Mouse (Mus musculus) Patski (cell line): ENCODE data around the gene Gstm6. TPM values are rescaled to one million over a fixed set of nuclear protein-coding genes. Genes with fewer than 3 reads are reported as not detected.
"Not testable (repeated sequence)": the region's sequence is repeated elsewhere in the genome, so short reads cannot be mapped to it uniquely, and the experiment has no call there.

Experiments used
- ATAC-seq: fragments of 100-300 bp; one replicate; pipeline ENCODE4 v1.8.0; 2021
- CTCF ChIA-PET: fragments of 350-600 bp; sonication (Branson Sonifier 250); formaldehyde crosslinking; loops from one replicate; lab custom pipeline; 2022; ENCODE audit warnings: inconsistent platforms; lab: Charles Lee
- POLR2A ChIA-PET: fragments of 350-600 bp; sonication (Branson Sonifier 250); formaldehyde crosslinking; loops from one replicate; lab custom pipeline; 2022; ENCODE audit warnings: antibody characterized with exemption, inconsistent platforms; lab: Charles Lee
- DNase-seq: peaks from one replicate; pipeline ENCODE4 v3.0.0-alpha.2; 2011; ENCODE audit warnings: low read depth, low spot score
- H3K27me3 ChIP-seq: fragments of 371-371 bp; one replicate; pipeline ENCODE4 v1.5.1; 2021
- CTCF ChIP-seq: fragments of 100-300 bp; IDR thresholded peaks from one replicate; pipeline ENCODE4 v1.5.1; 2021
- in situ Hi-C: fragments of 300-500 bp; cut with MboI; formaldehyde crosslinking; loops from 3 replicates; pipeline ENCODE4 v1.11.1; 2018; ENCODE audit warnings: low pct_unique_long_range_greater_than_20kb, mixed read lengths
- polyA plus RNA-seq: library from polyadenylated mRNA; unstranded; gene quantifications from one replicate; pipeline ENCODE4 v1.2.3, GENCODE M21; 2021

Gene Gstm6
- polyA plus RNA-seq, 1 experiment from 2014 or later = 0.15 TPM

DNA sequence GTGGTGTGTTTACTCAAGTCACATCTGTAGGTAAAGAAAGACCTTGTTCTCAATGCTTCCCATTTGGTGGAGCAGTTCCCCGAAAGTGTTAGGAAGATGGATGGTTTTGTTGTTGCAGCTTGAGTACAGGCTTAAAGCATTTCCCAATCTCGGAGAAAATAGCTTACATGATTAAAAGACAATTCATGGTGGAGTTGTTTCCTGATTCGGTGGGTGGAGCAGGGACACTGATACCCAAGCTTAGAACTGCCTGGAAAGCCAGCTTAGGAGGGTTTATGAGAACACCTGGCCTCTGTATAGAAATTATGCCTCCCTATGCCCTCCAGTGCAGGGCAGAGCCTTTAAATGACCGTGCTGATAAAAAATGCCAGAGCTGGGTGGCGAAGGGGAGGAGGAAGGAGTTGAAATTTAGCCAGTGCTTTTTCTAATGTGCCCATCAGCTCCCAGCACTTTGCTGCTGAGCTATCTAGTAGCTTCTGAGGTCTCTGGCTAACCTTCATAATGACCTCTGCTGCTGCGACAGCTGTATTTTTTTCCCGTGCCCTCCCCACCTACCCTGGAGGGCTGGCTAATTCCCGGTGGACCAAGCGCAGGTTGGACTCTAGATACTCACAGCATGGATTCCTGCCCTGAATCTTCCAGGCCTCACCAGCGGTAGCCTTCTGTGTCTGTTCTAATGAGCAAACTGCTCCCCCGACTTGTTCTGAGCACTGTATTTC lies 42.4 kb downstream of the Gstm6 start:
- in situ Hi-C loops = no loop called here
- CTCF ChIA-PET = interaction anchor here (0.9 to 2.2 kb wide), 5 partner anchors 9 to 34 kb away, joined by 3 to 10 read pairs (median 5); no protein-coding TSS in a partner anchor
- DNase-seq = no peak
- no peak for TF ChIP-seq CTCF
- no peaks in the 10 kb centered on the region for H3K27me3 ChIP-seq
- POLR2A ChIA-PET = no interaction called here
- ATAC-seq = no peak

DNA sequence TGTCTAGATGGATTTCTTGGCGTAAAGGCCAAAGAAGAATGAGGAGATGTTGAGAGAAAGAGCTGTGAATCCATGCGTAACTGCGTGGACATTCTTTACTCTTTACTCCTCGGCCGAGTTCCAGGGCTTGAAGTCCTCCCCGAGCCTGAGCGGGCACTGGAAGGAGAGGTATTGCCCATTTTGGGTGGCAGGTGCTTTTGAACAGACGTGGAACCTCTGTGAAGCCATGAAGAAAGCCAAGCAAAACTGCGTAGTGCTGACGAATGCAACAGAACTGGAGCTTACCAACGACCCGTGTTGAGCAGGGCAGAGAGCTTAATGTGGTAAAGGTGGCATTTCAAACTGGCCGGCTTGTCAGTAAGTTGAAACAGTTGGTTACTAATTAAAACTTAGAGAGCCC lies 44.9 kb downstream of the Gstm6 start:
- ChIA-PET CTCF (interaction anchor here (1.2 to 4.1 kb wide), 5 partner anchors 14 to 187 kb away, joined by 3 to 17 read pairs (median 3); no protein-coding TSS in a partner anchor), POLR2A (interaction anchor here (1.0 kb wide), 1 partner anchor 26 kb away, joined by 3 read pairs; no protein-coding TSS in a partner anchor)
- ATAC-seq (no peak), DNase-seq (no peak)
- TF ChIP-seq CTCF = no peak
- H3K27me3 ChIP-seq = no peaks in the 10 kb centered on the region
- in situ Hi-C loops = no loop called here

DNA sequence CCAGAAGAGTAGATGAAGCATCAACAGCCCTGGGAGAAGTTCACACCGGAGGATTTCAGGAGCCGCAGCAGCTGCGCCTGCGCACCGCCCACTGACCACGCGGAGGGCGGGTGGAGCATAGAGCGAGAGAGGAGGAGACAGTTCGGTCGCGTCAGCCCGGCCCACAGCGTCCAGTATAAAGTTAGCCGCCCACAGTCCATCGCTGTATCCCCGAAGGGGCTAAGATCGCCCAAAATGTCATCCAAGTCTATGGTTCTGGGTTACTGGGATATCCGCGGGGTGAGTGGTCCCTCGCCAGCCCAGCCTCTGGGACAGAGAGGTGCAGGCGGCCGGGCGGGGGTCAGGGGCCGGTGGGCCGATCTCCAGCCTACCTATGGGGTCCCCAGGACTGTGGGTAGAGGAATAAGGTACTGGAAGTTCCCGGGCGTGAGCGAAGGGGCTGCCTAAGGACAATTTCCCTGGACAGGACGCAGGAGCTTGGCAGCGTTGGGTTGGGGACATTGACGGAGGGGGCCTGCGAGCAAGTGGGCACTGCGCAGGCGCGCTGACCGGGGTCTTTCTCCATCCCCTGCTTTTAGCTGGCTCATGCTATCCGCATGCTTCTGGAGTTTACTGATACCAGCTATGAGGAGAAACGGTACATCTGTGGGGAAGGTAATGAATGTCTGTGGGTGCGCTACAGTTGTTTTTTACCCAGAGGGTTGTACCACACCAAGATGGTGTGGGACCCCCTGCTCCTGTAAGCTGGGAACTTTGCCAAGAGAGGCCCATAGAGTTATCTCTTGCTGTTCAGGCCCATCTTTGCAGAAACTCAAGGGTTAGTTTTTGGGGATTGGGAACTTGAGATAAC lies 47.6 kb downstream of the Gstm6 start, which contains the start of gene Gstm5:
Gene Gstm5 (plus strand): TSS at position 102 of the 850 bp plus-strand sequence.
- in situ Hi-C loops = no loop called here
- no peaks in the 10 kb centered on the region for H3K27me3 ChIP-seq
- CTCF ChIA-PET = interaction anchor here (1.0 to 4.1 kb wide), 5 partner anchors 8 to 29 kb away, joined by 3 to 17 read pairs (median 3); partner anchors contain the start of gene Eps8l3
- DNase-seq (peak; percentile 83), ATAC-seq (peak; percentile 93)
- no peak for TF ChIP-seq CTCF
- POLR2A ChIA-PET = interaction anchor here (0.6 to 1.7 kb wide), 2 partner anchors 12 to 21 kb away, joined by 3 to 7 read pairs; no protein-coding TSS in a partner anchor

DNA sequence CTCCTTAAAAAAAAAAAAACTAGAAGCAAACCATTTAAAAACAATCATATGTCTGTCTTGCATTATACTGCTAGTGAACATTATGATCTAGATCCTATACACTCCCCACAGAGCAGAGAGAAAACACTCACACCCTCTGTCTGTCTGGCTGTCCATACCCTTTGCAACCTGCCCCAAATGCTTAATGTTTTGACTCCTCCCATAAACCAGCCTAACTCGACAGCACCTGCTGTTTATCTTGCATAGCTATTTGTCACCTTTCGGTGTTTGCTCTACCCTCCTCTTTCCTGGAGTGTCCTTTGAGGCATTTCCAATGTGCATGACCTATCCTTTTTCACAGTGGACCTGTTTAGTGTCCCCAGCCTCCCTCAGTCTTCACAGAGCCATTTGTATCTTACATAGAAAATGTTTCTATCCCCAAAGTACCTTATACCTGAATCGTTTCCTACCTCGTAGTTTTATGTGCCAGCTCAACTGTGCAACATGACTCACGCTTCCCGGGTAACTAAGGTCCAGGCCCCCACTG lies 48.3 kb downstream of the Gstm6 start:
- DNase-seq = no peak
- ChIA-PET POLR2A (interaction anchor here (0.6 to 1.7 kb wide), 2 partner anchors 11 to 16 kb away, joined by 3 to 7 read pairs; no protein-coding TSS in a partner anchor), CTCF (interaction anchor here (1.0 to 4.1 kb wide), 4 partner anchors 14 to 28 kb away, joined by 3 to 17 read pairs (median 6); partner anchors contain the start of gene Eps8l3)
- ATAC-seq = peak; percentile 22
- no peaks in the 10 kb centered on the region for H3K27me3 ChIP-seq
- in situ Hi-C loops = no loop called here
- no peak for TF ChIP-seq CTCF

DNA sequence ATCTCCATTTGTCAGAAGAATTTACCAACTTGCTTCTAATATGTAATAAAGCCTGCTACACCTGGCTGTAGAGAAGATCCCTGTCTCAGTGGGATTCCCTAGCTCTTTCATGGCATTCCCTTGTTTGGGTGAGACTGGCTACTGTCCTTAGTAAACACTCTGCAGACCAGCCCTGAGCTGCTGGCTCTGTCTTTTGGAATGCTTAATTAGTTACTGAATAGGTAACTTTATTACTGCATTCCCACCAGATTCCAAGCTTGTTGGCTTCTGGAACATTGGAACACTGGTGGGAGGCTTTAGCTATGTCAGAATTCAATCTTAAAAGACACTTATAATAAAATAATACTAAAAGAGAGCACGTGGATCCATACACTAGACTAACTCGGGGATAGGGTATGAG lies 54.3 kb downstream of the Gstm6 start:
- POLR2A ChIA-PET, DNase-seq, in situ Hi-C loops, ATAC-seq, H3K27me3 ChIP-seq: not testable (repeated sequence)
- CTCF ChIA-PET = interaction anchor here (0.8 to 1.8 kb wide), 2 partner anchors 25 to 28 kb away, joined by 3 to 4 read pairs; no protein-coding TSS in a partner anchor

Other genes starting within 250 kb of the Gstm6 start
- gene Ahcyl1, start 247.2 kb downstream of the Gstm6 start, polyA plus RNA-seq = 229 TPM
- gene Csf1, start 183.3 kb downstream of the Gstm6 start, polyA plus RNA-seq = 414 TPM
- gene Eps8l3, start 66.5 kb downstream of the Gstm6 start, polyA plus RNA-seq = not detected
- 150 TPM for gene Gstm5, start 47.9 kb downstream of the Gstm6 start, polyA plus RNA-seq
- gene Gstm7, start 11.9 kb downstream of the Gstm6 start, polyA plus RNA-seq = 13.3 TPM
- gene Gstm3, start 25.5 kb upstream of the Gstm6 start, polyA plus RNA-seq = not detected
- 11.7 TPM for gene Gstm2, start 42.7 kb upstream of the Gstm6 start, polyA plus RNA-seq
- 145 TPM for gene Gstm1, start 74.2 kb upstream of the Gstm6 start, polyA plus RNA-seq
- 17.1 TPM for gene Gstm4, start 101.1 kb upstream of the Gstm6 start, polyA plus RNA-seq
- gene Ampd2, start 142.9 kb upstream of the Gstm6 start, polyA plus RNA-seq = 78.2 TPM
- 2.7 TPM for gene Gnat2, start 149.0 kb upstream of the Gstm6 start, polyA plus RNA-seq
- gene Gnai3, start 202.4 kb upstream of the Gstm6 start, polyA plus RNA-seq = 136 TPM
- gene Gpr61, start 211.1 kb upstream of the Gstm6 start, polyA plus RNA-seq = 0.04 TPM
- gene Amigo1, start 242.6 kb upstream of the Gstm6 start, polyA plus RNA-seq = 16.6 TPM